Mouse (Mus musculus): ENCODE data around the gene B3gnt8. TPM values are rescaled to one million over a fixed set of nuclear protein-coding genes. Genes with fewer than 3 reads are reported as not detected.
A peak's percentile ranks its signal among the peaks of the same experiment; 100 is the strongest.

The B3gnt8 gene
- total RNA-seq, 1 experiment from 2014 or later: 9.2 TPM

- 0 out of 2 replicates have a peak, but pooled peaks have one; percentile 12 for ATAC-seq (replicated peaks; ENCODE audit: insufficient number of reproducible peaks, low FRiP score, low TSS enrichment, poor library complexity, severe bottlenecking)
These were observed 23.4 kb downstream of the B3gnt8 start for GRCm38 (mm10) chr7:25649839-25650238.

DNA sequence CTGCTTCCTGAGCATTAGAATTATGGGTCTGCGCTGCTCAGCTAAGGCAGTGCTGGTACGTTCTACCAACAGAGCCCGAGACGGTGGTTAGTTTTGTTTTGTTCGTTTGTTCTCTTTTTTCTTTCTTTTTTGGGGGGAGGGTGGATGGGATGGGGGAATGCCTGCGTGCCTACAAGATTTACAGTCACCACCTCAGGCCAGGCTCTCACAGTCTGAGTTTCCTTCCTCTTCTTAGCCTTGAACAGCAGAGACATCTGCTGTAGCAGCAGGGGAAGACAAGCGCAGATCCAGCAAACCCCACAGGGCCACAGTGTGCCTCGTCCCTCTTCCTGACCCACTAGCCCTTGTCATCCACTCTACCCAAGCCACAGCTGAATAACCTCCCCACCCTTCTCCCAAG, 24.8 kb downstream of the B3gnt8 start:
- ATAC-seq (replicated peaks; ENCODE audit: insufficient number of reproducible peaks, low FRiP score, low TSS enrichment, poor library complexity, severe bottlenecking): peak; percentile 73

DNA sequence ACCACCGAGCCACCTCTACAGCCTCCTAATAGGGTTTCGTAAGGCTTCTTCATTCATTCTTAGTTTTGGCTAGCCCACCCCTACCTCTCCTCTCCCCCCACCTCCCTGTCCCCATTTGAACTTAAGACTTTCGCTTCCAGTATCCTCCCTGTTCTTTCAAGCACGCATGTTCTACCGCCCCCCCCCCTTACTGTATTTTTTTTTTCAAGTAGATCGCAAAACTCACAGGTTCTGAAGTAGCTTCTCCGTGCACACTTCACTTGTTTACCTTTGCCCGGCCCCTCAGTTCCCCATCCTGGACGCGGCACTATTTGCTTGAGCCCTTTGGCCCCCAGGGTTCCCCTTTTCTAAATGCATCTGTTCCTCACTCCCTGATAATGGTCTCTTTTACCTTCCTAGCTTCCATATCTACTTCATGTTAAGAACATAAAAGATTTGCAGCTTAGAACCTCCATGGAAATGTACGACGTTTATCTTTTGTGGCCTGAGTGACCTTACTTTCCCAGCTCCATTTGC, 25.8 kb downstream of the B3gnt8 start:
- ATAC-seq (replicated peaks; ENCODE audit: insufficient number of reproducible peaks, low FRiP score, low TSS enrichment, poor library complexity, severe bottlenecking): peak; percentile 36; the same call in 1 of the 2 replicates

DNA sequence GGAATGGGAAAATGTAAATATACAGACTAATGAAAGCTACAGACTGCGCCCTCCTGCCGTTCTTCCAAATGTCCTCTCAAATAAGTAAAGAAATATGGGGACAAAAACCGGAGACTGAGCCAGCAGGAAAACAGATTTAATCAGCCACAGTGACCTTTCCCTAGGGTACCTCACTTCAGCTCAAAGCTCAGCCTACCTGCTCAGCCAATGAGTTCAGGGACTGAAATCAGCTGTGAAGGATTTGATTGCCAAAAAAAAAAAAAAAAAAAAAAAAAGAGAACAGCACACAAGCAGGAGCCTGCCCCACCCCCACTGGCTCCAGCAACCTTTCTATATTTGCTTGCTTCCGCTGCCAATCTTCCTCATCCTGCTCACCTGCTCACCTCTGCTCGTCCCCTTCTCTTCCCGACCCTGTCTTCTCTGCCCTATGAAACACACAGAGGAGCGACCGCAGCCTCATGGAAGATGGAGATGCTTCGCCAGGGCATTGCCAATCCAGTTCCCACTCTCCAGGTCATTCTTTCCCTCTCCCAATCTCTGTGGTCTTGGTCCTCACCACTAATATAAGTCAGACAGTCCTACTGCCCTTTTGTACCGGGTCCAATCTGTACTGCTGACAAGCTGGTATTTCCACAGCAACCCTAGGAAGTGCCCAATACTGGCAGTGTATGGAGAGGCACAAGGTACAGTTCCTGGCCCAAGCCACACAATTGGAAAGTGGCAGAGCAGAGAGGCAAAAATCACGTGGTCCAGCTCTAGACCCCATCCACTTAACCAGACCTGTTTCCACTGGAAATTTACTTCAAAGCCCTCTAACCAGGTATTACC, 29.4 kb downstream of the B3gnt8 start:
- no peak for ATAC-seq (replicated peaks; ENCODE audit: insufficient number of reproducible peaks, low FRiP score, low TSS enrichment, poor library complexity, severe bottlenecking)

- no peak for ATAC-seq (replicated peaks; ENCODE audit: insufficient number of reproducible peaks, low FRiP score, low TSS enrichment, poor library complexity, severe bottlenecking)
These were observed 31.3 kb downstream of the B3gnt8 start for GRCm38 (mm10) chr7:25657785-25658184.

GRCm38 (mm10) chr7:25658657-25659472, 32.4 kb downstream of the B3gnt8 start, which contains the start of the genes Bckdha and Exosc5:
TSS of gene Bckdha (minus strand) at chr7:25658981.
TSS of gene Exosc5 (plus strand) at chr7:25659164.
- peak; percentile 96 for ATAC-seq (replicated peaks; ENCODE audit: insufficient number of reproducible peaks, low FRiP score, low TSS enrichment, poor library complexity, severe bottlenecking)

DNA sequence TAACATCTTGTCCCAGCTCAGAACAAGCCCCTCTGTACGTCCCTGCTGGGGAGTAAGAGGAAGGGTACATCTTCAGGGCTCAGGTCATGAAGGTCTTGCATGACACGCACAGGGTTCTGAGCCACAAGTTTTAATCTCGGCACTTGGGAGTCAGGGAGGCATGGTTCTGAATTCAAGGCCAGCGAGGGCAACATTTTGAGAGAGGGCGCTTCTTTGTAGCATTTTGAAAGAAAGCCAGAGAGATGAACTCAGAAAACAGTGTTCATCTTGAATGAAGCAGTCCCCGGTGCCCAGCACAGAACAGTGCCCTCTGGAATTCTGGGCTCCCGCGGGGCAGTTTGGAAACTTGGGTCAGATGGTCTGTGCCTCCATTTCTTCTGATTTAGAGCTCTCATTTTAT, 39.9 kb downstream of the B3gnt8 start:
- no peak for ATAC-seq (replicated peaks; ENCODE audit: insufficient number of reproducible peaks, low FRiP score, low TSS enrichment, poor library complexity, severe bottlenecking)

GRCm38 (mm10) chr7:25669158-25669557, 42.7 kb downstream of the B3gnt8 start:
- no peak for ATAC-seq (replicated peaks; ENCODE audit: insufficient number of reproducible peaks, low FRiP score, low TSS enrichment, poor library complexity, severe bottlenecking)

- no peak for ATAC-seq (replicated peaks; ENCODE audit: insufficient number of reproducible peaks, low FRiP score, low TSS enrichment, poor library complexity, severe bottlenecking)
These were observed 43.2 kb downstream of the B3gnt8 start for GRCm38 (mm10) chr7:25669631-25670030.

- no peak for ATAC-seq (replicated peaks; ENCODE audit: insufficient number of reproducible peaks, low FRiP score, low TSS enrichment, poor library complexity, severe bottlenecking)
These were observed 43.6 kb downstream of the B3gnt8 start for GRCm38 (mm10) chr7:25670096-25670495.

- no peak for ATAC-seq (replicated peaks; ENCODE audit: insufficient number of reproducible peaks, low FRiP score, low TSS enrichment, poor library complexity, severe bottlenecking)
These were observed 45.2 kb downstream of the B3gnt8 start for GRCm38 (mm10) chr7:25671686-25672085.

DNA sequence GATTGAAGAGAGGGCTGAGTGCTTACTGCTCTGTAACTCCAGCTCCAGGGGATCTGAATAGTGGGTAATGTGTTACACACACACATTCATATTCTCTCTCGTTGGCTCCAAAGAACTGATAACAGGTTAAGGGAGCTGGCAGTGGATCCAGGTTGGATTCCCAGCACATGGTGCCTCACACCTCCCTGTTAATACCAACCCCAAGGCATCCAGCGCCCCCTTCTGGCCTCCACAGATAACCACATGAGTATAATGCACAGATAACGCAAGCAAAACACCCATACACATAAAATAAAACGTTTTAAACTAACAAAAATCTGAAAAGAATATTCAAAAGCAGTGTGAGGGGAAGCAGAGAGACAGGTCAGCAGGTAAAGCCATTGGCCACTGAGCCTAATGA, 46.0 kb downstream of the B3gnt8 start:
- no peak for ATAC-seq (replicated peaks; ENCODE audit: insufficient number of reproducible peaks, low FRiP score, low TSS enrichment, poor library complexity, severe bottlenecking)

- no peak for ATAC-seq (replicated peaks; ENCODE audit: insufficient number of reproducible peaks, low FRiP score, low TSS enrichment, poor library complexity, severe bottlenecking)
These were observed 47.8 kb downstream of the B3gnt8 start for GRCm38 (mm10) chr7:25674297-25674696.

DNA sequence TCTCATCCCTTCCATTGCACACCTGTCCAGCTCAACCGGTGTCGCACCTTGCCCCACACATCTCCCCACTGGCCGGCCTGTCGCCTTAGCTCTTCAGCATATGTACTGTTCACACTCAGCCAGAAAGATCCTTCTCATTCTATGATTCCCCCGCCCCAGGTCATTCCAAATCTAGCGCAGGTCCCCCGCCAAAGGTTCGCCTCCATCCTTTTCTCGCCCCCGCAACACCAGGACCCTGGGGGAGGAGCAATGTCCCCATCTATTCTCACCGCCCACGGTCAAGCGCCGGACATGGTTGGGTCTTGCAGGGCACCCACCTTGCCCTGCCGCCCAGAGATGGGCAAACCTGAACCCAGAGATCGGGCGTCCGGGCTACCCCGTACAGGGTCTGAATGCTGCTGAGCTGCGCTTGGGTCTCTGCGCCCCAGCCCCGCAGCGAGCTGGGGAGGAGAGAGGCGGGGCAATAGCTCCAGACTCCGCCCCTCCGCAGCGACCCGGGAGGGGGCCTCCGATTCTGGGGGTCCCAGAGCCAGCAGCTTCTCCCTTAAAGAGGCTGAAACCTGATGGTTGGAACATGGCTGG, 48.4 kb downstream of the B3gnt8 start, which contains the start of gene Tmem91:
Tmem91 (minus strand) TSS at position 448 of the 582 bp plus-strand sequence.
- ATAC-seq (replicated peaks; ENCODE audit: insufficient number of reproducible peaks, low FRiP score, low TSS enrichment, poor library complexity, severe bottlenecking): 0 out of 2 replicates have a peak, but pooled peaks have one; percentile 1

GRCm38 (mm10) chr7:25675405-25675804, 49.0 kb downstream of the B3gnt8 start:
- no peak for ATAC-seq (replicated peaks; ENCODE audit: insufficient number of reproducible peaks, low FRiP score, low TSS enrichment, poor library complexity, severe bottlenecking)

GRCm38 (mm10) chr7:25676085-25676781, 49.8 kb downstream of the B3gnt8 start:
- no peak for ATAC-seq (replicated peaks; ENCODE audit: insufficient number of reproducible peaks, low FRiP score, low TSS enrichment, poor library complexity, severe bottlenecking)

DNA sequence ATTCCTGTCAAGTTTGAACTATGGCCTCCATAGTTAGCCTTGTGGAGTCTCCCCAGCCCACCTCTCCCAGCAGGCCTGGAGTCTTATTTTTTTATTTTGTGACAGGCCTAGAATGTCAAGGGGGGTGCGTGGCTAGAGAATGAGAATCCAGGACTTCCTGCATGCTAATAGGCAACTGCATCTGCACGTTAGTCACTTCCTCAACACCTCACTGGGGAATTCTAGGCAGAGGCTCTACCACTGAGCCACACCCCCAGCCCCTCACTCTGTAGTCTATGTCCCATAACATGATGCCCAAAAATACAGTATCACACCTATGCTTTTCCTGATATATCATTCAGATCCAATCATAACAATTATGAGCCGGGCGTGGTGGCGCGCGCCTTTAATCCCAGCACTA, 50.6 kb downstream of the B3gnt8 start:
- ATAC-seq (replicated peaks; ENCODE audit: insufficient number of reproducible peaks, low FRiP score, low TSS enrichment, poor library complexity, severe bottlenecking): no peak

DNA sequence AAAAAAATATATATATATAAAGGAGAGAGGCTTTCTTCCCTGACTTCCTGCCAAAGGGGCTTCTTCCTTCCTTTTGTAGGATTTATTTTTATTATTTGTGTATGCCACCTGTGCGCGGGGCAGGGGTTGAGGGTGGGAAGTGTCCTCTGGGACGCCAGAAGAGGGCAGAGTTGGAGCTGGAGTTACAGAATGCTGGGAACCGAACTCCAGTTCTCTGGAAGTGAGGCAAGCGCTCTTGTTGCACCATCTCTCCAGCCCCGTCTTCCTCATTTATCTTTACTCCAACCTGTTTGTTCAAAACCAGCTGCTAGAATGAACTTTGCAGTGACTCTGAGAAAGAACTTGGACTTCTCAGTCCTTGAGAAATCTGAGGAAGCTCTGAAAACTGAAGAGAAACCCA, 53.5 kb downstream of the B3gnt8 start:
- 0 out of 2 replicates have a peak, but pooled peaks have one; percentile 9 for ATAC-seq (replicated peaks; ENCODE audit: insufficient number of reproducible peaks, low FRiP score, low TSS enrichment, poor library complexity, severe bottlenecking)
